Mouse (Mus musculus) brain, adult 10 weeks (tissue): ENCODE data around the gene Gkn2. TPM values are rescaled to one million over a fixed set of nuclear protein-coding genes. Genes with fewer than 3 reads are reported as not detected.

Source experiments
- polyA plus RNA-seq: library from polyadenylated mRNA; stranded (reverse); fragments of 350-450 nt; fragmentation: Illumina TruSeq; extraction: RNeasy Lipid Tissue Mini Kit (QIAGEN cat#74804); gene quantifications from one replicate; pipeline ENCODE4 v1.2.3, GENCODE M21; 2015; ENCODE audit warnings: low read depth, low replicate concordance

Gene Gkn2
- not detected for polyA plus RNA-seq

GRCm38 (mm10) chr6:87373057-87373456 lies at the start of gene Gkn2:
Gene Gkn2, plus strand, starts transcription at chr6:87373357.

GRCm38 (mm10) chr6:87335091-87335934 lies 37.8 kb upstream of the Gkn2 start, which contains the start of gene Antxr1:
Gene Antxr1, minus strand, starts transcription at chr6:87335821.

GRCm38 (mm10) chr6:87350829-87351228 lies 22.3 kb upstream of the Gkn2 start, which contains the start of gene Gkn1:
Gene Gkn1, minus strand, starts transcription at chr6:87350942.

GRCm38 (mm10) chr6:87388877-87389276 lies 15.7 kb downstream of the Gkn2 start, which contains the start of gene Gkn3:
Gene Gkn3, minus strand, starts transcription at chr6:87388935.

GRCm38 (mm10) chr6:87428487-87429044 lies 55.4 kb downstream of the Gkn2 start, which contains the start of gene Bmp10:
Gene Bmp10, plus strand, starts transcription at chr6:87428994.

Other genes starting within 250 kb of the Gkn2 start
- 10.7 TPM for gene Antxr1, start 37.5 kb upstream of the Gkn2 start, polyA plus RNA-seq
- gene Gkn1, start 22.4 kb upstream of the Gkn2 start, polyA plus RNA-seq, result not detected
- 11.8 TPM for gene Gkn3, start 15.6 kb downstream of the Gkn2 start, polyA plus RNA-seq
- not detected for gene Bmp10, start 55.6 kb downstream of the Gkn2 start, polyA plus RNA-seq
- 7.7 TPM for gene Arhgap25, start 159.9 kb downstream of the Gkn2 start, polyA plus RNA-seq
- 0.28 TPM for gene Prokr1, start 217.4 kb downstream of the Gkn2 start, polyA plus RNA-seq